Mouse (Mus musculus): ENCODE measurements at regions not wholly inside any gene's neighbourhood (a gene's known extent, or its start where the extent isn't known, plus 50 kb on each side); places are given as distances from the start of the nearest gene placed in this dataset.

DNA sequence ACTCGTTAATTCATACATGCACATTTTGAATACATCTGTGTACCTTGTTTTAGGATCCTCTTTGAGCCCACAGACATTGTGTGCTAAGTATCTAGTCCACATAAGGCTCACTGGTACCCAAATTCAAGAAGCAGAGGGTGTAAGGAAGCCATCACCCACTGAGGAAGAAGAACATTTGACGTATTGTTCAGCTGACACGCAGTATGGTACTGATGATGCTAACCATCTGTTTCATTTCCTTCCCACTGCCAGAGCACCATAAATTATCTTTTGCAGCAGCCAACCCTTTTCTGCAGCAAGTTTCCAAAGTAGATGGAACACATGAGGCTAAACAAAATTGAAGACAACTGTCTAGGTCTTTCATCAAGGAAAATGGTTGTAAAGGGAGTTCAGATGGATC, 285.6 kb upstream of the Lrrn1 start:
- TF ChIP-seq CTCF (IDR thresholded peaks at IDR 0.05; ENCODE audit: borderline replicate concordance, insufficient read depth, low read depth, low read length) (no peak), POLR2A (IDR thresholded peaks at IDR 0.05; ENCODE audit: borderline replicate concordance, insufficient read depth, low read length) (no peak)
